Mouse (Mus musculus): ENCODE data around the gene Cenpl.
"Not testable (repeated sequence)": the region's sequence is repeated elsewhere in the genome, so short reads cannot be mapped to it uniquely, and the experiment has no call there.

Cenpl gene

DNA sequence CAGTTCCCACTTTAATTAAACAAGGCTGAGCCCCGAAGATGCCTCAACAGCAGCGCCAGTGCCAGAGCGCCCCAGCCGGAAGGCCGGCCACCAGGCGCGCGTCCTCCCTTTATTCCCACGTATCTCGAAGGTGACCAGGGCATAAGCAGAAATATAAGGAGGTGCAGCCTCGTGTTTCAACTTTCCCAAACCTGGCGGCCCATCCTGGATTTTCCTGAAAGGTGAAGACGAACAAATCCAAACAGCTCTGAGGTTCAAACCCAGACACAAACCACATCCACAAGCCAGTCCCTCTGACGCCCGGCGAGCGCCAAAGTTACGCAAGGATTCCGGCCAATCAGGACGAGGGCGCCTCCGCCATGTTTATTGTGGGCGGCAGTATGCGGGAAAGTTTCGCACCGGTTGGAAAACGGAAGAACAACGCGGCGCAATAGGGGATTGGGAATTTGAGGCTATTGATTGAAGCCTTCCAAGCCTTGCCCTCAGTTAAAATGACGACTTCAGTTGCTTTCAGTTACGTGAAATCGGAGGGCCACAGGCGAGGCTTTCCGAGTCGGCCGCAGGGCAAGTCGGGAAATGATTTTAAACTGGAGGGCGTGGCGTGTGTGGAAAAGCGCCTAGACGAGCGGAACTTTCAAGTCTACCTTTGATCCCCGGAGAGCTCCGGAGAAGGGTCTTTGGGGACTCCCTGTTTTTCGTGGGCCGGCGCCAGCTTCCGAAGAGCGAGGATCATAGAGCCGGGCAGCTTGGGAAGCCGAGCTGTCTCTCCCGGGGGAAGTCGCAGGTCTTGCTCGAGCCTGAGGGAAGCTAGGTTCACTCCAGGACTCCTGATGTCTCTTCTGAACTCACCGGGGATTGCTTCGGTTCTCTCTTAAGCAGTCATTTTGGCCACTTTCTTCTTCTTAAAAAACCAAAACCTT is at the start of gene Cenpl, which contains the start of gene Dars2:
Gene Cenpl, plus strand, starts transcription at position 362 of the 920 bp plus-strand sequence.
Gene Dars2, minus strand, starts transcription at position 307 of the 920 bp plus-strand sequence.
- peak; percentile 97 for DNase-seq (ENCODE audit: low spot score)

- DNase-seq (ENCODE audit: low spot score), result no peak
These were observed 44.9 kb upstream of the Cenpl start for GRCm38 (mm10) chr1:161025410-161026210.

GRCm38 (mm10) chr1:161027196-161027595 is 43.3 kb upstream of the Cenpl start:
- DNase-seq (ENCODE audit: low spot score), result no peak

DNA sequence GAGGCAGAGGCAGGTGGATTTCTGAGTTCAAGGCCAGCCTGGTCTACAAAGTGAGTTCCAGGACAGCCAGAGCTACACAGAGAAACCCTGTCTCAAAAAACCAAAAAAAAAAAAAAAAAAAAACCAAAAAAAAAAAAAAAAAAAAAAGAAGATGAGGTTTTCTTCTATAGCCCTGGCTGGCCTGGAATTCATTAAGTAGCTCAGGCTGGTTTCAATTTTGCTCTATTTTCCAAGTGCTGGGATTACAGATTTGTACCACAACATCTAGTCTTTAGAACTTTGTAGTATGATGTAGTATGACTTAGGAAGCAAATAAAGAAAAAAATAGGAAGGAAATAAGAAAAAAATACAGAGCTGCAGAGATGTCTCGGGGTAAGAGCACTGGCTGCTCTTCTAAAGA is 42.1 kb upstream of the Cenpl start:
- DNase-seq (ENCODE audit: low spot score), result not testable (repeated sequence)

DNA sequence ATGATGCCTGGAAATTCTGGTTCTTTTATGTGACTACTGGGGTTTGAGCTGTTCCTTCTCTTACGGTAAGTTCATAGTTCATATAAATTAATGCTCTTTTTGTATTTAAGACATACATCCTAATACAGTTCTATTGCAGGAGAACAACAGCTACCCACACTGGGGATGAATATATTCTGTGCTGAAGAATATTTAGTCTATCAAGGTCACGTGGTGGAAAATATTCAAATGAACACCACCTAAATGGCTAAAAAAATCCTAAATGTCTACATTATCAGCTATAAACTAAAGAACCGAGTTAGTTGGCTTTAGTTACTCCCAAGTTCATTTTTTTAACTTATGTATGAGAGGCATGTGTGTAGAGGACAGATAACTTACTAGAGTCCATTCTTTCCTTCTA is 40.5 kb upstream of the Cenpl start:
- no peak for DNase-seq (ENCODE audit: low spot score)

GRCm38 (mm10) chr1:161031881-161032280 is 38.6 kb upstream of the Cenpl start:
- DNase-seq (ENCODE audit: low spot score), result no peak

- DNase-seq (ENCODE audit: low spot score), result no peak
These were observed 38.2 kb upstream of the Cenpl start for GRCm38 (mm10) chr1:161032345-161032744.

GRCm38 (mm10) chr1:161033856-161034434 is 36.6 kb upstream of the Cenpl start:
- DNase-seq (ENCODE audit: low spot score), result no peak

DNA sequence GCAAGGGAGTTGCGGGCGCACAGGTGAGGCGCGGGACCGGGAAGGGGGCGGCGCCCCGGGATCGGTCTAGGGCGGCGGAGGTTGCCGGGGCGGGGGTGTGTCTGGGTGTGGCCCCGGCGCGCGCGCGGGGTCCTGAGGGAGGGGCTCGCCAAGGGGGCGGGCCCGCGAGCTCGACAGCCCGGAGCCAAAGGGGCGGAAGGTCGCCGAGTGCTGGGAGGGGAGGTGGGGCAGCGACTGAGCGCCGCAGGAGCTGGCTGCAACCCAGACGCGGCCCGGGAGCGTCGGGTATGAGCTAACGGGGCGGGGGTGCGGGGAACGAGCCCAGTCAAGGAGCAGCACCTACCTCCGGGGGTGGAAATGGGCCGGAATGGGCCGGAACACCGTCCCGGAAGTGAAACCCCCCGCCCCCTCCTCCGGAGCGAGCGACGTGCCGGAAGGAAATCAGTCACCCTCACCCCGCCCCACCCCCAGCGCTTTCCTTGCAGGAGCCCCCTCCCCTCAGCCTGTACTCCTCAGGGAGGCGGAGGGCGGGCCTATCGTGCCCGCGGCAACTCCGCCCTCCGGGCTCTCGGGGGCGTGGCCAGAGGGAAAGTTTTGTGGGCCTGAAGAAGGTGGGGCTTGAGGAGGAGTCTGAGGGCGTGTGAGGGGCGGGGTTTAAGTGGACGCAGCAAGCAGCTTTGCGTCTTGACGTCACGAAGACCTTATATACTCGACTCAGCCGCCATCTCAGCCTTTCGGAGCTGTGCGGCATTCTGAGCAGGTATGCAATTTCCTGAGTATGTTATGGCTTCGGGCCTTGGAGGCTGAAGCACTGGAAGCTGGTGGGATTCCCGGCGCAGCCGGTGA is 35.9 kb upstream of the Cenpl start, which contains the start of gene Zbtb37:
Gene Zbtb37, minus strand, starts transcription at position 415 of the 846 bp plus-strand sequence.
- peak; percentile 99 for DNase-seq (ENCODE audit: low spot score)

DNA sequence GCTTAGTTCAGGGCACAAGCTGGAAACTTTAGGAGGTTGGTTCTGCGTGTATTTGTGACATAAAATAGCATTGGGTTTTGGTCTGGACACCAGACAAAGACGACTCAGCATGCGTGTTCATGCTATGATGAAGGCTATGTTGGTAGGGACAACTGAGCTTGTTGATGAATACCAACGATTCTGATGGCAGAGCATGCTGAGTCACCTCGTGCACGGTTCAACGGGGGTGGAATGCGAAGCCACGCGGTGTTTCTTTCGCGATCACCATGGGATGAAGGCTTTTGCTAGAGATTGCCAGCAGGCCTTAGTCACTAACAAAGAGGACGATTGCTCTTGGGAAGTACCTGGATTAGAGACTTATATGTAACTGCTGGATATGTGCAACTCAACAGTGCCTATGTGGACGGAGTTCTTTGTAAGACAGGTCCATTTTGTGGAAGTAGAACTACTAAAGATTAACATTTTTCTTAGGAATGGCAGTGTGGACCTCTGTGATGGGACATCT is 35.2 kb upstream of the Cenpl start:
- peak; percentile 55 for DNase-seq (ENCODE audit: low spot score)

GRCm38 (mm10) chr1:161035786-161036404 is 34.6 kb upstream of the Cenpl start:
- DNase-seq (ENCODE audit: low spot score), result no peak

DNA sequence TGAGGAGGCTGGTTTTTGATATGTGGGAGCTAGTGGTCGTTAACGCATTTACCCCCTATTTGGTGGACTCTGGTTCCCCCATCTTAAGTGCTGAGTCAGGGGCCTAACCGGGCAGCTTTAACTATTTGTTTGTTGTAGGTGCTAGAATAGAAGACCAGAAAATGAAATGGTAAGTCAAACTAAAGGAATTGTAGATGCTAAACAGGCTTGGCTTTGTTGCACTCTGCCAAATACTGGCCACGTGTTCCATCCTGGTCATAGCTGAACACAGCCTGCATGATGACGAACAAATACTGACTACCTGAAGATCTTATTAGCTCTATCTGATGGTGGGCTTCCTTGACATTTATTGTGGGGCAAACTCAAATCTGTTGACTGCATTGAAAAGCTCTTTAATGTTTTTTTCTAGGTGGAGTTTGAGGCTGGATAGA is 34.1 kb upstream of the Cenpl start:
- DNase-seq (ENCODE audit: low spot score), result no peak

- DNase-seq (ENCODE audit: low spot score), result no peak
These were observed 33.5 kb upstream of the Cenpl start for GRCm38 (mm10) chr1:161037026-161037425.

GRCm38 (mm10) chr1:161037599-161037998 is 32.9 kb upstream of the Cenpl start:
- no peak for DNase-seq (ENCODE audit: low spot score)

DNA sequence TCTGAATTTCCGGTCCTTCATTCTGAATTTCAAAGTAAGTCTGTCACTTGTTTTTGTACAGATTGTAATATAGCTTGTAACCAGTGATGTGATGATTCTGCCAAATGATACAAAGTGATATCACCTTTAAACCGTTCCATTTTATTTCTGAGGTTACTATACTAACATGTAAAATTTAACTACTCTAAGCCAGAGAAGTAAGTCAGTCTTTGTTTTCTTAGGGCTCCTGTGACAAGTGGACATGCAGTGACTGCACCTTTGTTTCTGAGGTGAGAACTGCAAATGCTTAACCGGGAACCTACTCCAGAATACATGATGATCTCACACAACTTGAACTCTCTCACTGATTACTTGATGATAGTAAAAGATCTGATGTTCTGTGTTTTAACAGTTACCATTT is 32.5 kb upstream of the Cenpl start:
- DNase-seq (ENCODE audit: low spot score), result no peak

- DNase-seq (ENCODE audit: low spot score), result no peak
These were observed 31.4 kb upstream of the Cenpl start for GRCm38 (mm10) chr1:161038968-161039721.

DNA sequence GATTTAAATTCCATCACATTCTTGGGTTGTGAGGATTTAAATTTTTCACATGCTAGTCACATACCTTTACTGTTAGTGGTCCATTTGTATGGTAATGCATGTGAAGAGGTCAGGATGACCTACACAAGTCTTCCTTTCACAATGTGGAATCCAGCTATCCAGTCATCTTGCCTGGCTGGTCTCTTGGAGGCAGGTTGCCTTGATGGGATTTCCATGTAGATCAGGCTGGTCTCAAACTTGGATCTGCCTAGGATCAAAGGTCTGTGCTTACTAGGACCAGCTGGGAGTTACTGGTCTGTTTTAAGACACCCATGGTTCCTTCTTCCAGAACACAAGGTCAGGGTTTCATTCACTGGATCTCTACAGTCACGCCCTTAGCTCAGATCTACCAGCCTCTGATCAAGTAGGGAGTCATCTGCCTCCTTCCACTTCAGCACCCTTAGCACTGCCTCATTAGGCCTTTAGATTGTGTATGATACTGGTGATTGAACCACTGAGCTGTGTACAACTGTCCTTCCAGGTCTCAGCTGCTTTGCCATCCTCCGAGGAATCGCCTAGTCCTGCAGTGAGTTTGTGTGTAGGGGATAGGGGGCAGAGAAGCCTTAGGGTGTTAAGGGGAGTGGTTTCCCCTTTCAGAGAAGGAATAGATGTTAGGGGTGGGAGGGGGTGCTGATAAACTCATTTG is 30.6 kb upstream of the Cenpl start:
- no peak for DNase-seq (ENCODE audit: low spot score)

DNA sequence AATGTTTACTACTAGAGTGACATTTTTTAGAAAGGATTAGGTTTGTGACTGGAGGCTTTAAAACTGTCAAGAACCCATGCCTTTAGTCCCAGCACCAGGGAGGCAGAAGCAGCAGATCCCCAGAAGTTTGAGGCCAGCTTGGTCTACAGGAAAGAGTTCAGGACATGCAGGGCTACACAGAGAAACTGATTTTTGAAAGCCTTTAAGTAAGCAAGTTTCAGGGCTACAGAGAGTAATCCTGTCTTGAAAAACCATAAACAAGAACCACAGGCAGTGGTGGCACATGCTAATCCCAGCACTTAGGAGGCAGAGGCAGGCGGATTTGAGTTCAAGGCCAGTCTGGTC is 30.1 kb upstream of the Cenpl start:
- no peak for DNase-seq (ENCODE audit: low spot score)

- DNase-seq (ENCODE audit: low spot score), result no peak
These were observed 29.7 kb upstream of the Cenpl start for GRCm38 (mm10) chr1:161040855-161041254.

Measured in layer of hippocampus, adult 11-12 months (tissue).